Comparison of ENCODE assay signal across 16 mouse cellular contexts in genomic region chr11:72196506-72196905, GRCm38 (mm10). TPM values are rescaled to one million over a fixed set of nuclear protein-coding genes. Genes with fewer than 3 reads are reported as not detected.
DNase-seq lines count a peak whose midpoint lies in the region; ATAC-seq and TF ChIP-seq lines count a peak whose summit lies in the region.
"Had no signal": no experiment of that assay in that cellular context is flagged by ENCODE, and none has a peak within 500 bp of the region (broad histone marks: within the 10 kb centered on the region; RNA-seq: fewer than 3 reads in every experiment).

No protein-coding gene starts in this region.

- no peaks in the 10 kb centered on the region for H3K4me1 ChIP-seq in heart, embryonic 12.5 days (replicated peaks)
- H3K4me1 ChIP-seq in kidney, postnatal 0 days (replicated peaks; ENCODE audit: insufficient read depth, low read length) = no peaks in the 10 kb centered on the region
- H3K4me1 ChIP-seq: limb, embryonic 13.5 days; neural tube, embryonic 12.5 days had no signal

- H3K27ac ChIP-seq in heart, embryonic 12.5 days (ENCODE audit: poor library complexity, severe bottlenecking) = no peak overlapping the region
- peak overlapping the region; percentile 27; the same call in 1 of the 2 replicates for H3K27ac ChIP-seq in kidney, postnatal 0 days
- H3K27ac ChIP-seq: gastrocnemius, adult 2 months; limb, embryonic 13.5 days; midbrain, embryonic 13.5 days; neural tube, embryonic 12.5 days had no signal

- H3K9ac ChIP-seq in heart, embryonic 12.5 days = no peak overlapping the region
- no peak overlapping the region for H3K9ac ChIP-seq in kidney, postnatal 0 days (ENCODE audit: low read depth, low read length)
- H3K9ac ChIP-seq: limb, embryonic 13.5 days; midbrain, embryonic 13.5 days; neural tube, embryonic 12.5 days had no signal

- 85% methylated on average over 8 of the region's 8 CpGs for WGBS in heart, embryonic 12.5 days
- 78% methylated on average over 8 of the region's 8 CpGs for WGBS in kidney, postnatal 0 days

- peaks cover 32% of the 10 kb centered on the region for H3K36me3 ChIP-seq in heart, embryonic 12.5 days
- peaks cover 22% of the 10 kb centered on the region for H3K36me3 ChIP-seq in kidney, postnatal 0 days (ENCODE audit: insufficient read depth, low read length)

- H3K4me2 ChIP-seq in heart, embryonic 12.5 days = no peak overlapping the region
- no peak overlapping the region for H3K4me2 ChIP-seq in kidney, postnatal 0 days (ENCODE audit: low read length)
- H3K4me2 ChIP-seq: limb, embryonic 13.5 days; midbrain, embryonic 13.5 days; neural tube, embryonic 12.5 days had no signal

- ATAC-seq in heart, embryonic 12.5 days (ENCODE audit: insufficient number of reproducible peaks, low FRiP score) = no peak
- no peak for ATAC-seq in kidney, postnatal 0 days (replicated peaks; ENCODE audit: low FRiP score, low read depth)
- ATAC-seq in megakaryocyte progenitor cell, adult 5-6 weeks (replicated peaks; ENCODE audit: poor library complexity) = no peak
- ATAC-seq: forebrain, embryonic 14.5 days; midbrain, embryonic 13.5 days had no signal

- no peak for TF ChIP-seq CTCF in kidney, postnatal 0 days (IDR thresholded peaks at IDR 0.05; ENCODE audit: low read depth)

- DNase-seq in heart, adult 18-20 months = peak; percentile 8 to 23
- peak; percentile 15 for DNase-seq in kidney, postnatal 0 days (ENCODE audit: low spot score)
- DNase-seq in kidney, postnatal 25 days = no peak
- DNase-seq in 416B (ENCODE audit: low read depth) = peak; percentile 73
- DNase-seq in induced T-regulatory cell, adult 2 months (ENCODE audit: low read depth) = peak; percentile 76
- no peak for DNase-seq in ovary, postnatal 36 days (ENCODE audit: low spot score)
- DNase-seq: B cell, adult 2 months; cerebellum, adult 18-20 months; gastrocnemius, adult 2 months; lung, adult 18-20 months had no signal

- no peaks in the 10 kb centered on the region for H3K27me3 ChIP-seq in heart, embryonic 12.5 days (replicated peaks)
- no peaks in the 10 kb centered on the region for H3K27me3 ChIP-seq in kidney, postnatal 0 days (ENCODE audit: insufficient read depth, low read length)
- H3K27me3 ChIP-seq: limb, embryonic 13.5 days; midbrain, embryonic 13.5 days; neural tube, embryonic 12.5 days had no signal

- H3K4me3 ChIP-seq in heart, embryonic 12.5 days = no peak overlapping the region
- H3K4me3 ChIP-seq in kidney, postnatal 0 days (replicated peaks; ENCODE audit: low read depth, low read length) = no peak overlapping the region
- H3K4me3 ChIP-seq: gastrocnemius, adult 2 months; limb, embryonic 13.5 days; midbrain, embryonic 13.5 days; neural tube, embryonic 12.5 days had no signal

- no peaks in the 10 kb centered on the region for H3K9me3 ChIP-seq in heart, embryonic 12.5 days (replicated peaks)
- H3K9me3 ChIP-seq in kidney, postnatal 0 days (replicated peaks; ENCODE audit: low read length) = no peaks in the 10 kb centered on the region
- H3K9me3 ChIP-seq: limb, embryonic 13.5 days; midbrain, embryonic 13.5 days; neural tube, embryonic 12.5 days had no signal

RNA-seq across cellular contexts. Expression of gene Gm43951, which starts 10.1 kb away (rescaled TPM):
- under 1 TPM; 0.13 to 0.15 TPM for total RNA-seq in heart, adult 18-20 months (2021)
- polyA plus RNA-seq in heart, embryonic 12.5 days (2016; fragmentation: Nextera tagmentation; extraction: Ambion mirVana) = 0.09 and 0.17 TPM in 2 replicates
- polyA plus RNA-seq in kidney, postnatal 0 days (2015; fragmentation: Nextera tagmentation; extraction: Ambion mirVana) = 0.05 and 0.10 TPM in 2 replicates
- total RNA-seq in megakaryocyte progenitor cell, adult 5-6 weeks (2015) = 0.10 TPM in 1 of 2 replicates, not detected in the other
- total RNA-seq in megakaryocyte progenitor cell, adult 5-6 weeks (2017) = 0.37 and 1.3 TPM in 2 replicates

RNA-seq across cellular contexts. Expression of gene 4933427D14Rik, which starts 10.8 kb away (rescaled TPM):
- total RNA-seq in heart, adult 18-20 months (2021) = 1 to 10 TPM; 1.9 to 2.4 TPM
- 9.1 and 9.6 TPM in 2 replicates for polyA plus RNA-seq in heart, embryonic 12.5 days (2016; fragmentation: Nextera tagmentation; extraction: Ambion mirVana)
- polyA plus RNA-seq in kidney, postnatal 0 days (2015; fragmentation: Nextera tagmentation; extraction: Ambion mirVana) = 12.8 and 14.8 TPM in 2 replicates
- 7.8 and 11.6 TPM in 2 replicates for total RNA-seq in megakaryocyte progenitor cell, adult 5-6 weeks (2015)
- 6.2 and 19.5 TPM in 2 replicates for total RNA-seq in megakaryocyte progenitor cell, adult 5-6 weeks (2017)

RNA-seq across cellular contexts. Expression of gene Txndc17, which starts 10.8 kb away (rescaled TPM):
- total RNA-seq in heart, adult 18-20 months (2021) = 10 to 100 TPM; 40.3 to 46.9 TPM
- polyA plus RNA-seq in heart, embryonic 12.5 days (2016; fragmentation: Nextera tagmentation; extraction: Ambion mirVana) = 138 and 141 TPM in 2 replicates
- 260 and 268 TPM in 2 replicates for polyA plus RNA-seq in kidney, postnatal 0 days (2015; fragmentation: Nextera tagmentation; extraction: Ambion mirVana)
- total RNA-seq in megakaryocyte progenitor cell, adult 5-6 weeks (2015) = 123 and 130 TPM in 2 replicates
- total RNA-seq in megakaryocyte progenitor cell, adult 5-6 weeks (2017) = 37.1 and 46.5 TPM in 2 replicates

RNA-seq across cellular contexts. Expression of gene Med31, which starts 18.9 kb away (rescaled TPM):
- total RNA-seq in heart, adult 18-20 months (2021) = 10 to 100 TPM; 10.4 to 10.7 TPM
- 28.2 and 28.5 TPM in 2 replicates for polyA plus RNA-seq in heart, embryonic 12.5 days (2016; fragmentation: Nextera tagmentation; extraction: Ambion mirVana)
- 47.5 and 49.2 TPM in 2 replicates for polyA plus RNA-seq in kidney, postnatal 0 days (2015; fragmentation: Nextera tagmentation; extraction: Ambion mirVana)
- 15.2 and 16.9 TPM in 2 replicates for total RNA-seq in megakaryocyte progenitor cell, adult 5-6 weeks (2015)
- 12.9 and 16.7 TPM in 2 replicates for total RNA-seq in megakaryocyte progenitor cell, adult 5-6 weeks (2017)

Comparison
In these comparisons a context has a peak if more than half of its experiments do, and no peak if none do; other contexts are left out.
1. DNase-seq: peak in heart, adult 18-20 months (2 of 2), kidney, postnatal 0 days (single experiment), 416B (single experiment) and induced T-regulatory cell, adult 2 months (single experiment); none in kidney, postnatal 25 days (0 of 2) and ovary, postnatal 36 days (single experiment).